Mouse (Mus musculus): ENCODE results near the gene Pex14.

DNA sequence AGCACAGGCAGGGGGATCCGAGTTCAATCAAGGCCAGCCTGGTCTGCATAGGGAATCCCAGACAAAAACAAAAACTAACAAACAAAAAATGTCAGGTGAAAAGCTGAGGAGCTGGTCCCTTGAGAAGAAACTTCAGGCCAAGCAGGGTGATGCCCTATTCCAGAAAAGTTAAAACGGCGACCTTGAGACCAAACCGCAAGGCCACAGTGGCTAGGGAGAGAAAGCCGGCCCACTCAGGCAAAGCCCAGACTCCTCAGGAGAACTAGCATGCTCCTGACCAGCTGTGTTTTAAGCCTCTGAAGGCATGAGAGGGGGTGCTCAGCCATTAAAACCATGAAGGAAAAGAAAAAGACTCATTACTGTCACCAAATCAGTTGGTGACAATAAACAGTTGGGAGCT lies 14.3 kb downstream of the Pex14 start:
- TF ChIP-seq POLR2A (IDR thresholded peaks at IDR 0.05; ENCODE audit: insufficient read length, low read depth): no peak
- no peak for TF ChIP-seq MAX (IDR thresholded peaks at IDR 0.05; ENCODE audit: low read depth)
- TF ChIP-seq USF1 (IDR thresholded peaks at IDR 0.05; ENCODE audit: low read depth): no peak
- no peak for TF ChIP-seq TCF12 (IDR thresholded peaks at IDR 0.05; ENCODE audit: insufficient read depth, poor library complexity, severe bottlenecking)
- no peak for TF ChIP-seq MYOG (IDR thresholded peaks at IDR 0.05; ENCODE audit: control insufficient read depth in 1 of 3, insufficient read depth in 1 of 3, insufficient read length in 2 of 3, low read depth in 2 of 3)
- TF ChIP-seq POLR2AphosphoS2 (IDR thresholded peaks at IDR 0.05; ENCODE audit: insufficient read length, low read depth): no peak
- TF ChIP-seq SRF (IDR thresholded peaks at IDR 0.05; ENCODE audit: control insufficient read depth, insufficient read length, low read depth): no peak
- TF ChIP-seq TCF3 (IDR thresholded peaks at IDR 0.05; ENCODE audit: insufficient read length, low read depth): no peak
